Mouse (Mus musculus) fat pad, adult 2 months (tissue): ENCODE results near the gene Glb1.
"Not testable (repeated sequence)": the region's sequence is repeated elsewhere in the genome, so short reads cannot be mapped to it uniquely, and the experiment has no call there.

Source experiments
- DNase-seq: peaks from one replicate; pipeline ENCODE4 v3.0.0-alpha.2; 2011; ENCODE audit warnings: low read depth, low spot score; ENCODE audit errors: extremely low read depth

Gene Glb1

GRCm38 (mm10) chr9:114400949-114401684 is at the start of gene Glb1, which contains the start of gene Tmppe:
TSS of gene Glb1 (plus strand) at chr9:114401076.
TSS of gene Tmppe (plus strand) at chr9:114401105.
- DNase-seq = no peak

- no peak for DNase-seq
Measured at GRCm38 (mm10) chr9:114367783-114368470, 32.9 kb upstream of the Glb1 start.

GRCm38 (mm10) chr9:114368471-114368858 is 32.4 kb upstream of the Glb1 start:
- DNase-seq = no peak

- not testable (repeated sequence) for DNase-seq
Measured at GRCm38 (mm10) chr9:114369389-114369788, 31.5 kb upstream of the Glb1 start.

GRCm38 (mm10) chr9:114371717-114372116 is 29.2 kb upstream of the Glb1 start:
- DNase-seq = not testable (repeated sequence)

GRCm38 (mm10) chr9:114375276-114375962 is 25.5 kb upstream of the Glb1 start:
- no peak for DNase-seq

- DNase-seq = no peak
Measured at GRCm38 (mm10) chr9:114377168-114377567, 23.7 kb upstream of the Glb1 start.

GRCm38 (mm10) chr9:114379871-114380270 is 21.0 kb upstream of the Glb1 start:
- DNase-seq = no peak

GRCm38 (mm10) chr9:114380881-114381733 is 19.8 kb upstream of the Glb1 start:
- no peak for DNase-seq

- no peak for DNase-seq
Measured at GRCm38 (mm10) chr9:114382936-114383710, 17.8 kb upstream of the Glb1 start.

GRCm38 (mm10) chr9:114384691-114385090 is 16.2 kb upstream of the Glb1 start:
- no peak for DNase-seq

GRCm38 (mm10) chr9:114385160-114385559 is 15.7 kb upstream of the Glb1 start:
- no peak for DNase-seq

GRCm38 (mm10) chr9:114387086-114387485 is 13.8 kb upstream of the Glb1 start:
- DNase-seq = no peak

- no peak for DNase-seq
Measured at GRCm38 (mm10) chr9:114388288-114388687, 12.6 kb upstream of the Glb1 start.

- no peak for DNase-seq
Measured at GRCm38 (mm10) chr9:114388701-114389370, 12.0 kb upstream of the Glb1 start.

GRCm38 (mm10) chr9:114389371-114389904 is 11.4 kb upstream of the Glb1 start:
- DNase-seq = no peak

GRCm38 (mm10) chr9:114389905-114390748 is 10.7 kb upstream of the Glb1 start, which contains the start of gene Crtap:
TSS of gene Crtap (minus strand) at chr9:114390675.
- no peak for DNase-seq

- DNase-seq = no peak
Measured at GRCm38 (mm10) chr9:114390749-114391075, 10.2 kb upstream of the Glb1 start.
